Mouse (Mus musculus) kidney, postnatal 0 days (tissue): ENCODE results near the gene Tfpt. TPM values are rescaled to one million over a fixed set of nuclear protein-coding genes. Genes with fewer than 3 reads are reported as not detected.
"Not testable (repeated sequence)": the region's sequence is repeated elsewhere in the genome, so short reads cannot be mapped to it uniquely, and the experiment has no call there.

Experiments used
- ATAC-seq: fragments of 200-750 bp; cut with Nextera tagmentation; replicated peaks from 2 replicates; pipeline ENCODE4 v1.8.0; 2017; ENCODE audit warnings: low read depth, moderate number of reproducible peaks, moderate TSS enrichment, moderate library complexity; ENCODE audit not compliant: low FRiP score
- DNase-seq: peaks from one replicate; pipeline ENCODE4 v3.0.0-alpha.2; 2016; ENCODE audit warnings: low spot score
- H3K27ac ChIP-seq: fragments of 300-500 bp; sonication (generic); 2 replicates; pipeline ENCODE4 v1.5.1; 2014; ENCODE audit warnings: mild to moderate bottlenecking
- H3K27me3 ChIP-seq: fragments of 300-500 bp; sonication (generic); 2 replicates; pipeline ENCODE4 v1.6.1; 2014; ENCODE audit warnings: low read length, mixed read lengths; ENCODE audit not compliant: insufficient read depth
- H3K36me3 ChIP-seq: fragments of 300-500 bp; sonication (generic); 2 replicates; pipeline ENCODE4 v1.6.1; 2014; ENCODE audit warnings: low read length, mixed read lengths; ENCODE audit not compliant: insufficient read depth
- H3K4me1 ChIP-seq: fragments of 300-500 bp; sonication (generic); replicated peaks from 2 replicates; pipeline ENCODE4 v1.6.1; 2014; ENCODE audit warnings: antibody characterized with exemption, low read length, mixed read lengths; ENCODE audit not compliant: insufficient read depth
- H3K4me2 ChIP-seq: fragments of 300-500 bp; sonication (generic); 2 replicates; pipeline ENCODE4 v1.6.1; 2014; ENCODE audit warnings: mild to moderate bottlenecking, low read length, moderate library complexity, mixed read lengths
- H3K4me3 ChIP-seq: fragments of 300-500 bp; sonication (generic); replicated peaks from 2 replicates; pipeline ENCODE4 v1.5.1; 2014; ENCODE audit warnings: low read depth, low read length
- H3K9ac ChIP-seq: fragments of 300-500 bp; sonication (generic); 2 replicates; pipeline ENCODE4 v1.6.1; 2014; ENCODE audit warnings: low read depth, low read length
- H3K9me3 ChIP-seq: fragments of 300-500 bp; sonication (generic); replicated peaks from 2 replicates; pipeline ENCODE4 v1.6.1; 2016; ENCODE audit warnings: low read length, inconsistent platforms, mixed read lengths
- CTCF ChIP-seq: IDR thresholded peaks from 2 replicates; pipeline ENCODE4 v1.5.1; 2016; ENCODE audit warnings: antibody characterized with exemption, low read depth, mild to moderate bottlenecking, moderate library complexity
- WGBS: fragments of 180-500 bp; shearing (Covaris S2); extraction: QIAGEN DNeasy Blood & Tissue Kit; methylation state at CpG from one replicate; pipeline ENCODE4 v1.1.7; 2014; 5-methylcytosine and 5-hydroxymethylcytosine counted together
- polyA plus RNA-seq: library from polyadenylated mRNA; unstranded; fragments of >200 nt; fragmentation: Nextera tagmentation; extraction: Ambion mirVana; gene quantifications from 2 replicates; pipeline ENCODE4 v1.2.1, GENCODE M21; 2015

Gene Tfpt
- polyA plus RNA-seq, 1 experiment from 2014 or later = 19.3 TPM

GRCm38 (mm10) chr7:3611006-3611405 is 18.7 kb downstream of the Tfpt start:
- Histone ChIP-seq H3K36me3 (no peaks in the 10 kb centered on the region), H3K27me3 (no peaks in the 10 kb centered on the region), H3K9me3 (no peaks in the 10 kb centered on the region), H3K4me1 (no peaks in the 10 kb centered on the region), H3K4me3 (no peak overlapping the region), H3K9ac (no peak overlapping the region), H3K4me2 (no peak overlapping the region), H3K27ac (no peak overlapping the region)
- no peak for TF ChIP-seq CTCF
- no peak for DNase-seq
- ATAC-seq = no peak
- 91% methylated on average over 13 of the region's 13 CpGs for WGBS

- no peaks in the 10 kb centered on the region for H3K9me3 ChIP-seq
- TF ChIP-seq CTCF = no peak
Observed at GRCm38 (mm10) chr7:3610437-3610836, 19.3 kb downstream of the Tfpt start.

GRCm38 (mm10) chr7:3609082-3609481 is 20.6 kb downstream of the Tfpt start:
- 21% methylated on average over 3 of the region's 3 CpGs for WGBS
- TF ChIP-seq CTCF = no peak
- Histone ChIP-seq H3K36me3 (no peaks in the 10 kb centered on the region), H3K27ac (no peak overlapping the region), H3K4me3 (no peak overlapping the region), H3K27me3 (no peaks in the 10 kb centered on the region), H3K4me1 (no peaks in the 10 kb centered on the region), H3K9me3 (no peaks in the 10 kb centered on the region), H3K4me2 (no peak overlapping the region), H3K9ac (no peak overlapping the region)
- ATAC-seq = no peak
- peak; percentile 13 for DNase-seq

More at GRCm38 (mm10) chr7:3610437-3610836, 19.3 kb downstream of the Tfpt start:
- H3K36me3 ChIP-seq = no peaks in the 10 kb centered on the region
- no peaks in the 10 kb centered on the region for H3K27me3 ChIP-seq
- H3K9ac ChIP-seq = no peak overlapping the region
- H3K4me2 ChIP-seq = no peak overlapping the region
- DNase-seq = no peak
- H3K4me3 ChIP-seq = no peak overlapping the region
- WGBS = 71% methylated on average over 3 of the region's 3 CpGs
- no peak for ATAC-seq
- H3K4me1 ChIP-seq = no peaks in the 10 kb centered on the region
- no peak overlapping the region for H3K27ac ChIP-seq

- Histone ChIP-seq H3K4me1 (no peaks in the 10 kb centered on the region), H3K27ac (no peak overlapping the region), H3K27me3 (no peaks in the 10 kb centered on the region), H3K4me2 (no peak overlapping the region), H3K9me3 (no peaks in the 10 kb centered on the region), H3K9ac (no peak overlapping the region), H3K4me3 (no peak overlapping the region), H3K36me3 (no peaks in the 10 kb centered on the region)
- DNase-seq (no peak), ATAC-seq (no peak)
- WGBS = 90% methylated on average over 3 of the region's 3 CpGs
- no peak for TF ChIP-seq CTCF
Observed at GRCm38 (mm10) chr7:3608668-3609067, 21.1 kb downstream of the Tfpt start.

- no peak overlapping the region for H3K4me2 ChIP-seq
- H3K4me1 ChIP-seq = no peaks in the 10 kb centered on the region
- no peak overlapping the region for H3K4me3 ChIP-seq
- H3K27ac ChIP-seq = no peak overlapping the region
- no peaks in the 10 kb centered on the region for H3K27me3 ChIP-seq
- H3K9me3 ChIP-seq = no peaks in the 10 kb centered on the region
- DNase-seq (peak; percentile 67), ATAC-seq (no peak)
- no peaks in the 10 kb centered on the region for H3K36me3 ChIP-seq
- no peak for TF ChIP-seq CTCF
- no peak overlapping the region for H3K9ac ChIP-seq
- WGBS = 59% methylated on average over 6 of the region's 6 CpGs
Observed at GRCm38 (mm10) chr7:3607391-3607790, 22.3 kb downstream of the Tfpt start.

GRCm38 (mm10) chr7:3606798-3607197 is 22.9 kb downstream of the Tfpt start:
- DNase-seq (peak; percentile 74), ATAC-seq (peak; percentile 89; the same call in 1 of the 2 replicates)
- no peaks in the 10 kb centered on the region for H3K27me3 ChIP-seq
- H3K4me1 ChIP-seq = no peaks in the 10 kb centered on the region
- H3K4me2 ChIP-seq = no peak overlapping the region
- TF ChIP-seq CTCF = peak; percentile 67
- no peak overlapping the region for H3K4me3 ChIP-seq
- H3K9ac ChIP-seq = no peak overlapping the region
- H3K9me3 ChIP-seq = no peaks in the 10 kb centered on the region
- H3K27ac ChIP-seq = no peak overlapping the region
- H3K36me3 ChIP-seq = no peaks in the 10 kb centered on the region
- WGBS = 12% methylated on average over 2 of the region's 2 CpGs

GRCm38 (mm10) chr7:3601119-3601518 is 28.6 kb downstream of the Tfpt start:
- 7% methylated on average over 4 of the region's 4 CpGs for WGBS
- DNase-seq (peak; percentile 89), ATAC-seq (peak; percentile 49; the same call in 1 of the 2 replicates)
- Histone ChIP-seq H3K27me3 (no peaks in the 10 kb centered on the region), H3K27ac (no peak overlapping the region), H3K4me2 (no peak overlapping the region), H3K4me3 (no peak overlapping the region), H3K9ac (no peak overlapping the region), H3K9me3 (no peaks in the 10 kb centered on the region), H3K36me3 (no peaks in the 10 kb centered on the region), H3K4me1 (no peaks in the 10 kb centered on the region)
- peak; percentile 93 for TF ChIP-seq CTCF

GRCm38 (mm10) chr7:3597755-3598154 is 32.0 kb downstream of the Tfpt start:
- H3K4me1 ChIP-seq, H3K9ac ChIP-seq, H3K9me3 ChIP-seq, H3K36me3 ChIP-seq, DNase-seq, H3K27me3 ChIP-seq, ATAC-seq, H3K27ac ChIP-seq, H3K4me2 ChIP-seq, H3K4me3 ChIP-seq: not testable (repeated sequence)
- 55% methylated on average over 1 of the region's 1 CpGs for WGBS
